Mouse (Mus musculus): ENCODE results near the gene Rin3.

Rin3 gene

DNA sequence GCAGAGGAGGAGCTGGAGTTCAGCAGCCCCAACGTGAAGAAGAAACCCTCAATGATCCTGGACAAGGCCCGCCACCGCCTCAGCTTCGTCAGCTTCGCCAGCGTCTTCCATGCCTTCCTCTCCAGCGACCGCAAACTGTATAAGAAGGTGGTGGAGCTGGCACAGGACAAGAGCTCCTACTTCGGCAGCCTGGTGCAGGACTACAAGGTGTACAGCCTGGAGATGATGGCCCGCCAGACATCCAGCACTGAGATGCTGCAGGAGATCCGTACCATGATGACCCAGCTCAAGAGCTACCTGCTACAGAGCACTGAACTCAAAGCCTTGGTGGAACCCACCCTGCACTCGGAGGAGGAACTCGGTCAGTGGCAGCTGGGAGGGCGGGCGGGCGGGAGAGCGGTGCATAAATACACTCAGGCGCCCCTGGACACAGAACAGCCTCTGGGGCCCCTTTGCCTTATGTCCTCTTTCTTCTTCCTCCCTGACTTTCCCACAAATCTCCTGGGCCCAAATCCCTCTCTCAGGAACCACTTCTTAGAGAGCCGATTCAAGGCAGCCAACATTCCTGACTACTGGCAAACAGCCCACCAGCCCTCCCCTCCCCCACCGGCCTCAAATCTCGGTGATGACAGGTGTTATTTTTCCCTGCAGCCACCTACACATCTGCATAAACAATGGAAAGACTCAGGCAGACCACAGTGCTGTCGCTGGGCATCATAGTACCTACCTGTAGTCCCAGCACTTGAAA, 86.8 kb downstream of the Rin3 start:
- DNase-seq (ENCODE audit: low read depth, low spot score) = peak; percentile 30

DNA sequence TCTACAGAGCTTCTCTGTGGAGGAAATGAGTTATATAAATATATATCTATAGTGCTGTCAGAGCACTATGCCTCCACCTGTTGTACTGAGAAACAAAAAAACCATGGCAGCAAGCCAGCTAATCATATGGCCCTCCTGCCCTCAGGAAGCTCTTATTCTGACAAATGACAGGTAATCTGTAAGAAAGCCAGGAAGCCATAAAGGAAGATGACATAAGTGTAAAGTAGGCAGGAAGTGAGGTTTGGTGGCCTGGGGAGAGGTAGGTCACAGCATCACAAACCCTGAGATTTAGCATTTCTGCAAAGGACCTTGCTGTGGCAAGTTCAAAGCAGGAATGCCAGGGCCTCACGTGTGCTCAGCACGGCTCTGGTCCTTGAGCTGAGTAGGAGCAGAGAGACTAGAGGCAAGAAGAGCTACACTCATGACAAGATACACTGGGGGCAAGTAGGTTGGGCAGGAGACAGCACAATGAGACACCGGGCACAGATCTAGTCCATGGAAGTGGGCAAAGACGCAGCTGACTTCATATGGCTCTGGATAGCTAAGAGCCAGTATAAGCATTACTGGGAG, 88.2 kb downstream of the Rin3 start:
- DNase-seq (ENCODE audit: low read depth, low spot score) = peak; percentile 79

DNA sequence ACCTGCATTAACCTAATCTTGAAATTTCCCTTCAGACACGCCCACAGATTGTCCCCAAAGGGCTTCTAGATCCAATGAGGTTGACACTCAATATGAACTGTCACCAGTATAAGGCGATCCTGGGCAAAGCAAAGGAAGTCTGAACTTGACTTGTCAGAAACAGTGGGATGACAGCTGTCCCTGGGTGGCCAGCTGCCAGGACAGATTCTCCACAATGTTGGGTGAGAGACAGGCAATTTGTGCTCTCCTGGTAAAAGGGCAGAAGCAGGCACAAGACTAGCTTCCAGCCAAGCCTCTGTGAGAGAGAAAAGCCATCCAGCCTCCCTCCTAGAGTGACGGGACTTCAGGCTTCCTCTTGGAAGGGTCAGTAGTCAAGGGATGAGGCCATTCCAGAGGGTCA, 89.5 kb downstream of the Rin3 start:
- DNase-seq (ENCODE audit: low read depth, low spot score) = no peak

DNA sequence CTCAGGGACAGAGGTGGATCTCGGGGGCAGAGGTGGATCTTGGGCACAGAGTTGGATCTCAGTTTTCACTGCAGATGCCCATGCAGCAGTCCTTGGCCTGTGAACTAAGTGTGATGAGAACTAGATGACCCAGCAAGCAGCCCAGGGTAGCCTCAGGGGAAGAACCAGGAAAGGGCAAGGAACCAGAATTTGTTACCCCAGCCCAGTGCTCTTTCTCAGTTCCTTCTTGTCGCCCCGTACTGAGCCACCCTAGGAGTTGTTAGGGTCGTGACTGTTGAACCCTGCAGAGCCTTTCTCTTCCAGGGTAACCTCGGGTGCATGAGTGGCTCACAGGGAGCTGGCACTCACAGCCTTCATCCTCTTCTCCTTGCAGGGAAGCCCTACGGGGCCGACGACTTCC, 99.3 kb downstream of the Rin3 start:
- no peak for DNase-seq (ENCODE audit: low read depth, low spot score)

DNA sequence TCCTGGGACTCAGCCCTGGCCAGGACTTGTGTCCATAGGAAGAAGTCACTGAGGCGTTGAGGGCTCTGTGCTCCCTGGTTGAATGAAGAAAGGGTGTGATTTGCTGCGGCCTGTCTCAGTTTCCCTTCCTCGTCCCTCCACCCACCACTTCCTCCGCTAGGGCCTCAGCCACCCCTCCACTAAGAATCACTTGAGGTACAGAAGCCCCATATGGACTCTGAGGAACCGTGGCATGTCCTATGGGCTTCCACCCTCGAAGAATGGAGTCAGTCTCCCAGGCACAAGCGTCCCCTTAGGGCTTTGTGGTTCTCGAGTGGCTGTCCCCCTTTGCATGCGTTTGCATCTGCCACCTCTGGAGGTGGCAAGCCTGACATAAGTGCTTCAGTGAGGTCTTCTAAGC, 100.4 kb downstream of the Rin3 start:
- DNase-seq (ENCODE audit: low read depth, low spot score) = no peak

DNA sequence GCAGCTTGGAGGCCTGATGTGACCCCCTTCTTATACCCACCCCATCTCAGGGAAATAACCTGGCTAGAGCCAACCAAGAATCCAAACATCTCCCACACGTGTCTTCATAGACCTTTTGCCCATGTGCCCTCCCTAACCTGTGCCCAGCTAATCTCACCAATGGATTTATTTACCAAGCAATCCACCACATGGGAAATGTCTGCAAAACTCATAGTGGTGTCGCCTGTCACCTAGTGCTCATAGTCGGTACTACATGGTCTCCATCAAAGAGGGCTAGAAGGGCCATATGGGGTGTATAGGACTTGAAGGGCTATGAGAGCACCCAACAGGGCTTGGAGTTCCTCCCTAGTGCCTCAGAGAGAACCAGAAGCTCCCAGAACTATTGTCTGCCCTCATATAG, 102.0 kb downstream of the Rin3 start:
- DNase-seq (ENCODE audit: low read depth, low spot score) = peak; percentile 77

DNA sequence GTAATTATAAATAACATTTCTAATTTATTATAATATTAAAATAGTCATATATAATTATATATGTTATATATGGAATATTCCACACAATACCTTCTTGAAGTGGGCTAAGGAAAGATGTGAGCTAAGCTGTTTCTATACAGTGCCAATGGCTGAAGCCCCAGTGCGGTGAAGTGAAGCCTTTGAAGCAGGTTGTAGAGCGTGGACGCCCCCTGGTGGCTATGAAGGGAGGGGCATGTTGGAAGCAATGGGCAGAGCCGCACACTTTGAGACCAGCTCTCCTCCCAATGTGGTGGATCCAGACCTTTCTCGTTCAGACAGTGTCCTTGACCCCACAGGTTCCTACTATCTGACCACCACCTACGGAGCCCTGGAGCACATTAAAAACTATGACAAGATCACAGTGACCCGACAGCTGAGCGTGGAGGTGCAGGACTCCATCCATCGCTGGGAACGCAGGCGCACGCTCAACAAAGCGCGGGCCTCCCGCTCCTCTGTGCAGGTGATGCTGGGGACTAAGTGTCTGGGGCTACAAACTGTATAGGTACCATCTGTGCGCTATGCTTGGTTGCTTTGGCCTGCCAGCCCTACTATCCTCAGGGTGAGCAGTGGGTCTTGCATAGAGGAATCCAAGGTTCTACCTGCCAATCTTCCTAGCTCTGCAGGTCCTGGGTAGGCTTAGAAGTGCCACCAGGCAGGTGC, 104.5 kb downstream of the Rin3 start:
- peak; percentile 91 for DNase-seq (ENCODE audit: low read depth, low spot score)

DNA sequence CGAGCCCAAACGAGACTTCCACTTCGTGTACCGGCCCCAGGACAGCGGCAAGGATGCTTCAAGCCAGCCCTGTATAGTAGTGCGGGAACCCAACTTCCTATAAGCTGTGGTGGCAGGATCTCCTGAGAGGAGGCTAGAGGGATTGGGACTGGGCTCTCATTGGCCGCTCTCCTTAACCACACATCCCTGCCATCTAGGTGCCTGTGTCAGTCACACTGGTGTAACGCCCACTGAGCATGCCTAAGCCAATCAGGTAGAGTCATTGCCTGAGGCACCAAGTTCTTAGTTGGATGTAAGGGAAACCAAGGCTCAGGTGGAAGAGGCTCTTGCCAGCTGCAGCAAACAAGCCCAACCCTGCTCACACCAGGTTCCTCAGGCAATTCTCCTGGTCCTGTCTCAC, 107.2 kb downstream of the Rin3 start:
- DNase-seq (ENCODE audit: low read depth, low spot score) = no peak

DNA sequence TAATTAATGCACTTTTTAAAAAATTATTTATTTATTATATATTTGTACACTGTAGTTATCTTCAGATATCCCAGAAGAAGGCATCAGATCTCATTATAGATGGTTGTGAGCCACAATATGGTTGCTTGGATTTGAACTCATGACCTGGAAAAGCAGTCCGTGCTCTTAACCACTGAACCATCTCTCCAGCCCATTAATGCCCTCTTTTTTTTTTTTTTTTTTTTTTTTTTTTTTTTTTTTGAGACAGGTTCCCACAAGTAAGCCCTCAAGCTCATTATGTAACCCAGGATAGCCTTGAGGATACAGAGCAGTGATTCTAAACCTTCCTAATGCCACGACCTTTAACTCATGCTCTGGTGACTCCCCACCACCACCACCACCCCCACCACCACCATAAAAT, 108.3 kb downstream of the Rin3 start:
- no peak for DNase-seq (ENCODE audit: low read depth, low spot score)

DNA sequence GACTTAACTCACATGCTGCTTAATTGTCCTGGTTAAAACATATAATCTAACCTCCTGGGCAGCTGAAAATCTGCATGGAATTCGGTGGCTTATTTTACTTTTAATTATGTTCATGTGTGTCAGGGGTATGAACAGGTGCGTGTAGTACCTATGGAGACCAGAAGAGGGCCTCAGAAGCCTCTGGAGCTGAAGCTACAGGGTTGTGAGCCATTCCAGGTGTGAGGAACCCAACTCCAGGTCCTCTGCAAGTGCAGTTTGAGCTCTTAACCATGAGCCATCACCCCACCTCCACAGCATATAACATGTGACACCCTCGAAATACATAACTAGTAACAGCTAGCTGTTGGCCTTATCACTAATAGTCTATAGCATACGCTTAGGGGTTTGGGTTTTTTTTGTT, 109.1 kb downstream of the Rin3 start:
- peak; percentile 74 for DNase-seq (ENCODE audit: low read depth, low spot score)

DNA sequence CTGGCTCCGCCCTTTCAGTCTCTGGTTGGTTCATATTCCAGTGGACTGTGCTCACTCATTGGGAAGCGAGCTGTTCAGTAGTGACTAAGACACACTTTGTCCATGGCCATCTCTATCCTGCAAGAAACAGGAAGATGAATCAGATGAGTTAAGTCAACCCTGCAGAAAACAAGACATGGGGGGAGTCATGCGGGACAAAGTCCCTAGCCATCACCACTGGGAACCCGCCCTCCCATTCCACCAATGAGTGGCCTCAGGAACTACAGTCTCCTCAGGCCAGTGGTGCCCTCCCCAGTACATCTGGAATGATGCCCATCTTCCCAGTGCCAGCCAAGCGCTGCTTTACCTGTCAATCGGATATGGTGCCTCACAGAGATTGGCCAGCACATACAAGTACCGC, 111.6 kb downstream of the Rin3 start:
- no peak for DNase-seq (ENCODE audit: low read depth, low spot score)

DNA sequence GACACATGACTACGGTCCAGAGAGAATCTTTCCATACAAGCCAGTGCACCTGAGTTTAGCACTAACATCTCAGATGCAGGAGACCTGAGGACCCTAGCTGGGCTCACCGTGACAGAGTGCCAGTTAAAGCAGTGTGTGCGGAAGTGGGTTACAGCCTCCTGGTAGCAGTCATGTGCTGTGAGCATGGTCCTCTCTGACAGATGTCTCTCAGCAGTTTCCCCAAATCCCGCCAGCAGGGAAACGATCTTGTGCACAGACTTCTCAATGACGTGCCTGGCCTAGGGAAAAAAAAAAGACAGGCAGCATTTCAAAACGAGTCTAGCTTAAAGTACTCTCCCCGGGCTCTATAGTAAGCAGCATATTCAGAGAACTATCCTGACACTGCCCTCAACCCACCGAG, 112.7 kb downstream of the Rin3 start:
- DNase-seq (ENCODE audit: low read depth, low spot score) = no peak

DNA sequence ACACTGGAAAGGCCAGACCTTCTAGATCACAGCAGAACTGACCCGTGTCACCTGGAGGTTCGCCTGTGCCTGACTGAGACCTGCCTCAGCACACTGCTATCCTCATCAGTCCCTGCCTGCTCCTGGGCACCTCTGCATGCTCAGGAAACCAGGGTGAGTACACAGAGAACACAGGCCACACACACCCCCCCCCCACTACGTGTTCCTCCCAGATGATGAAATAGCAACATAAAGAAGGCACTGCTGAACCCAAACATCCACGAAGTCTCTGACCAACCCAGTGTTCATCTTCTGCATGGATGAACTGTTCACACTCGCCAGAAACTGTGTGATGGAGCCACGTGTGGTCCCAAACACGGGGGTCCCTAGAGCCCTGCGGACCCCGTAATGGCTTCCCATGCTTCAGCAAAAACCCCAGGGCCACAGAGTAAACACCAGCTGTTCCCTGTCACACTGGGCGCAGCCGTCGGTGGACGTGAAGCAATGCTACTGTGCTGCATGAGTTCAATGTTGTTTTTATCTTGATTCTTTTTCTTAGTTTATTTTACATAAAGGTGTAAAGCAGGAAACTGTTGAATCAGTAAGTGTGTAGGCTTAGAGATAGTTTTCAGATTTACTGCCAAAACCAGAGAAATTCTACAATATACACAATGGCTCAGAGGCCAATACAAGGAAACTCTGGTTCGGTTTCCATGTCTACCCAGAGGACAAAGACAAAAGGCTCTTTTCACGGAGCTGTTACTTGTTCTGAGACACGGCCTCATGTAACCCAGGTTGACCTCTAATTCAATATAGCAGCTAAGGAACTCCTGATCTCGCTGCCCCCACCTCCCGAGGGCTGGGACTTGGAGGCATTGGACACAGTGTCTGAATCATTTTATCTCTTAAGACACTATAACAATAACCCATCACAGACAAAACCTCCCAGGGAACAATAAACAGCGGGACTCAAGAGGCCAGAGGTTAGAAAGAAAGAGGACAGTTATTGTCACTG, 113.4 kb downstream of the Rin3 start:
- DNase-seq (ENCODE audit: low read depth, low spot score) = no peak

DNA sequence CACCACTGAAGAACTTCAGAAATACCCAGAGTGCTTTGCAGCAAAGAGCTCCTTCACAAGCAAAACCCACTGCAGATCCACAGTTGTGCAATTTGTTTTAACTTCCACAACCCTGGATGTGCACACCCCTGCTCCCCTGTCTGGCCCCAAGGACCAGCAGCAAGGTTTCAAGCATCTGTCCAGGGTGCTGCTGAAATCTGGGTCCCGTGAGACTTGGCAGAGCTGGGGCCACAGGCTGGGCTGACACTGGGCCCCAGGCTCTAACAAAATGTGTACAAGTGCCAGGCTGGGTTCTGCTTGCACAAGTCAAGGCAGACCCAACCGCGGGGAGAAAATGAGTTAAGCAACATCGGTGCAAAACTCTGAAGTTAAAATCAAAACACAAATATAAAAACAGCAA, 115.7 kb downstream of the Rin3 start:
- DNase-seq (ENCODE audit: low read depth, low spot score) = no peak

DNA sequence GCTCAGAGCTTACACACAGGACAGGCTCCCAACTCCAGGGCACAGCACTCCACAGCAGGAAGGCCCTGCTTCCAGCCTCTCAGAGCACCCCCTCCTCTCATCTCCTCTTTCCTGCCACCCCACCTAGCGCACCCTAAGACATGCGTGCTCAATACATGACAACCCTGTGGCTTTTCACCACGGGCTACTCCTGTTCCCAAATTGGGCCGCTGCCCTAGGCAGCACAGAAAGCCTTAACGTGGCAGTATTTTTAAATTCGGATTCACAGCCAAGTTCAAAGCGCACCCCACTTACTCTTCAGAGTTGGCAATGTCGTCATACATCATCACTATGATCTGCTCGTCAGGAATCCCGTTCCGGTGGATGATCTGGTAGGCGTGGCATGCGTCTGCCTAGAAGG, 130.3 kb downstream of the Rin3 start:
- no peak for DNase-seq (ENCODE audit: low read depth, low spot score)

DNA sequence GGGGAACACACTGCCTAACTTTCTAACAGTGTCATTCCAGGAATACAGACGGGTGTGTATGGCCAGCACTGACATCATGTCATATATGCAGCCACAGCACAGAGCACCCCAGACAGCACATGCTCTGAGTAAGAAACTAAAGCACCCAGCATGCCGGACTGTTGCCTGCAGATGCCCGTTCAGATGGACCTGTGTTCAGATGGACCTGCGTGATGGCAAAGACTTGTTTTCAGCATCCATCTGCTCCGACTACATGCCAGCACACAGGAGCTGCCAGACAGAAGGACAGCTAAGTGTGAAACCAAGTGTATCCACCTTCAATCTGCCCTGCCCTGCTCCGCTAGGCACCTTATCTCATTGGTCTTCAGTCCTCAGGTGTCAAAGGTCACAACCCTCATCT, 131.8 kb downstream of the Rin3 start:
- no peak for DNase-seq (ENCODE audit: low read depth, low spot score)

DNA sequence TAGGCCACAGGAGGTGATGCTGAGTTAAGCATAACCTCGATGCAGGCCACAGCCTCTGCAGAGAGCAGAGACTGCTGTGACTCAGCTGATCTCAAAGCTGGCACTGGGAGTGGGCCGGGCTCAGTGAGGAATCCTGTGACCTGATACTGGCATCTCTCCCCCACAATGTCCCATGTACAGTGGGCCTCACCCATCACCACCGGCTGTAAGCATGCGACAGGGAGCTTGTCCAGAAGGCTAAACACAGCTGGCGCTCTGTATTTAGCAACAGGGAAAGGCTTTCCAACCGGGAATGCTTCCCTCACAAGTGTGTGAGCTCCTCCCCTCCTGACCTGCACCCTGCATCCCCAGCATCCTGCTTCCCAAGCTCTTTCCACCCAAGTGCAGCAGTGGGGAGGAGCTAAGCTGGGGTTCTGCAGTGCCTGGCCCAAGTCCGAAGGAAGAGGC, 133.6 kb downstream of the Rin3 start:
- DNase-seq (ENCODE audit: low read depth, low spot score) = no peak

DNA sequence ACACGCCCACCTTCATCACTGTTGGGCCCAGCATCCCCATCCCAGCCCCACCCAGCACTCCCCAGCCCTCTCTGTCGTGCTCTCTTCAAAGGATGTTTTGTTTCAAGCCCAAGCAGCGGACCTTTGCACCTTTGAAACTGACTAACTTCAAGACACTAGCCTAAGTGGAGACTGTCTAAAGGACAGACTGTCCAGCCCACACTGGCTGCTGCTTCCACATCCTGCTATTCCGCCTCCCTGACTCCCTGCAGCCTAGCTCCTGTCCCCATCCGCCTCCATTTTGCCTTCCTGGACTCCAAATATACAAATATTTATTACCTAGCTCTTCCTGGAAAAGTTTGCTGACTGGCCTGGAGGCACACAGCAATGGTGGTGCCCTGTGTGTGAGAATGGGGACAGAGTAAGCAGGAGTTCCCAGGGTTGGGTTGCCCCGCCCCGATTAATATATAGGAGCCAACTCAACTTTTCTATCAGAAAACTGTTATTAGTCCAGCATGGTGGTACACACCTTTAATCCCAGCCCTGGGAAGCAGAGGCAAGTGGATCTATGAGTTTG, 134.2 kb downstream of the Rin3 start:
- no peak for DNase-seq (ENCODE audit: low read depth, low spot score)

DNA sequence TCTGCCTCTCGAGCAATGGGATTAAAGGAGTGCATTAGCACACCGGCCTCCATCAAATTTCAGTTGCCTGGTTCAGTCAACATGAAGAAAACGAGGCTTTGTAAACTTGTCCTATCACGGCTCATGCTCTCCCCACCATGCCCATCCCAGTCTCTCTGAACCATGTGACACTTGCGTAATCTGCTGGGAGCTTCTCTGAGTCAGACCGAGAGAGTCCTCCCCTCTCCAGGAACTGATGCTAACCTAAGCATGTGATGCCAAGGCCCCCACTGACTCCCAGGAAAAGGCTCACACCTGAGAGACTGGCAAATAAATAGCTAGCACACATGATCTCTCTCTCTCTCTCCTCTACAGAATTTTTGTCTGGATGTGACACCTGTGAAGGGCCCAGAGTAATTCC, 134.9 kb downstream of the Rin3 start:
- no peak for DNase-seq (ENCODE audit: low read depth, low spot score)

DNA sequence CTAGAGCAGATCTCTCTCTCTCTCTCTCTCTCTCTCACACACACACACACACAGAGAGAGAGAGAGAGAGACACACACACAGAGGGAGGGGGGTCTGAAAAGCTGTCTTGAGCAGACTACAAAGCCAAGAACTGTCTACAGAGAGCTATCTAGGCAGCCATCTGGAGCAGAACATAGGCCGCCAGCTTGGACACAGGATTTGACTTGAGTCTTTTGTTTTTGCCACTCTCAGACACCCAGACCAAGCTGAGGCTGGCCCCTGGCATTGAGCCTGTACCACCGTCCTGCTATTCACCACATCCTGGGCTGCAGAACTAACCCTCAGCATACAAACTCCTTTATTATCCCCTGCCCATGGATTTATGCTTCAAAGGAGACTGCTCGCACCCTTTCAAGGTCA, 136.7 kb downstream of the Rin3 start:
- DNase-seq (ENCODE audit: low read depth, low spot score) = no peak

DNA sequence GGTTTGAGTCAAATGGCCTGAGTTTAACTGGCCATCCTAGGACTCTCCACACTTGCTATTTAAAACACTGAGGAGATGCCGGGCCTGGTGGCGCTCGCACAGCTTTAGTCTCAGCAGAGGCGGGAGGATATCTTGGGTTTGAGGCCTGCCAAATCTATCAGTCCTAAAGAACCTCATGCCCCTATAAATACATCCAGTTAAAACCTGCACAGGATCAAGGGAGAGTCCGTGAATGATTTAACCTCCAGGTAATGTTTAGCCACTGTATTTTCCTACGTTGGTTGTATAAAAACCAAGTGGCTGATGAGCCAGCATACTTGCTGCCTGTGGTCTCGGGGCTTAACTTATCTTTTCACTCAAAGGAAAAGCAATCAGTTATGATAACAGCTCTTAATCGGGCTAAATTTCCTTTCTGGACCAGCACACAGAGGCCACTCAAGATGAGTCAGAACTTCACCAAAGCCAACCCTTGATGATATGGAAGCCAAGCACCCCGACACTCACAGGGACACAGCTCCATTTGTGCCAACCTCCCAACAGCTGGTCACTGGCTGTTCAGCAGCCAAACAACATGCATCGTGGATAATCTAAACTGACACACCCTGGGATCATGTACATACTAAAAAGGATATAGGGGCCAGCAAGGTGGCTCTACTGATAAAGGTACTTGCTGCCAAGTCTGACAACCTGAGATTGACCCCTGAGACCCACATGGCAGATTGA, 137.5 kb downstream of the Rin3 start:
- no peak for DNase-seq (ENCODE audit: low read depth, low spot score)

All from CD4-positive, CD25-positive, alpha-beta regulatory T cell, adult 2 months (primary cell).